Mouse (Mus musculus): ENCODE measurements around the gene Fuca1. TPM values are rescaled to one million over a fixed set of nuclear protein-coding genes. Genes with fewer than 3 reads are reported as not detected.

Fuca1 gene
- polyA plus RNA-seq (2015; fragmentation: Nextera tagmentation; extraction: Ambion mirVana): 66.6 and 75.1 TPM in 2 replicates

DNA sequence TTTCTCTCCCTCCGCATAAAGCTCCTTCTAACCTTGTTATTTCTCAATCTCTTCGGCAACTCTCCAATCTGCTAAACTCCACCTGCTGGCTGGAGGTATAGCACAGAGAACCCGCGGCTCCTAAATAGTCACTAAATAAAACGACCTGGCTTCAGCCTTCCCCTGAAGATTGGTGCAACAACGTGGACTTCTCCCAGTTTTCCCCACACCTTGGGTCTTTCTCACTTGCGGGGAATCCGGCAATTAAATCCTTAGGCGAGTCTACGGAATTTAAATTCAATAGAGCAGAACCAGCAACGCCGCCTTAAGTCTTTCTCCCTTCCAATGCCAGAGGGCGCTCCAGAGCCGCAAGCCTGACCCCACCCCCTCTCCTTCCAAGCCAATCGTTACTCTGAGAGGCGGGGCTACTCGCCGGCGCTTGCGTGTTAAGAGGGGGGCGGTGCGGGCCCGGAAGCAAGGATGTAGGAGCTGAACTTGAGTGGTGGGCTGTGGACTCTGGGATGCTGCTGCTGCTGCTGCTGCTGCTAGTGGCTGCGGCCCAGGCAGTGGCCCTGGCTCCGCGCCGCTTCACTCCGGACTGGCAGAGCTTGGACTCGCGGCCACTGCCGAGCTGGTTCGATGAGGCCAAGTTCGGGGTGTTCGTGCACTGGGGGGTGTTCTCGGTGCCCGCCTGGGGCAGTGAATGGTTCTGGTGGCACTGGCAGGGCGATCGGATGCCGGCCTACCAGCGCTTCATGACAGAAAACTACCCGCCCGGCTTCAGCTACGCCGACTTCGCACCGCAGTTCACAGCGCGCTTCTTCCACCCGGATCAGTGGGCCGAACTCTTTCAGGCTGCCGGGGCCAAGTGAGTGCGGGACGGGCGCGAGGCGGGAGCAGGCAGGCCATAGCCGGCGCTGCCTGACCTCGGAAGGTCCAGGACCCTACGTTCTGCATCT, at the start of gene Fuca1:
Fuca1 (plus strand) TSS at position 432 of the 938 bp plus-strand sequence.
- peak within 1 kb of the TSS; percentile 90 for H3K4me2 ChIP-seq
- 2% methylated on average over 60 of the region's 60 CpGs for WGBS
- peak; percentile 87 for ATAC-seq (ENCODE audit: insufficient number of reproducible peaks, insufficient read depth, low FRiP score, low TSS enrichment, low read depth)
- peak within 1 kb of the TSS; percentile 74 for H3K4me3 ChIP-seq
- peaks cover 10% of the 10 kb centered on the region for H3K4me1 ChIP-seq
- peak within 1 kb of the TSS; percentile 78 for H3K9ac ChIP-seq
- H3K36me3 ChIP-seq: peaks cover 13% of the 10 kb centered on the region
- H3K27me3 ChIP-seq: no peaks in the 10 kb centered on the region
- H3K27ac ChIP-seq: peak within 1 kb of the TSS; percentile 81
- no peaks in the 10 kb centered on the region for H3K9me3 ChIP-seq

DNA sequence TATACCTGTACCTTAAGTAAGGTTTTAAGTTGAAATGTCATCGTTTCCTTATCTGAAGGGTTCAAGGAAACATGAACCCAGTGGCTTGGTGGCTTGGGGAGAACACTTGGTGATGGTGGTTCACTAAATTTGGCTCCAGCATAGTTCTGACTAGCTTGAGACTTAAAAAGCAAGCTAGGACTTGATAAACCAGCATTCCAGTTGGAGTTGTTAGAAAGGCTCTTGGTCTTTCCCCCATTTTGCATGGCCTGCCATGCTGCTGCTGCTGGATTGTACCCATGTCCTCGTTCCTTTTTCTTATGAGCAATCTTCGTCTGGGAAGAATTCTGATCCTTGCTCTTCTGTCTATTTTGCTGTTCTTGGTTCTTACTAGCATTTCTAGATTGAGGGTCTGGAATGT, 48.5 kb upstream of the Fuca1 start:
- H3K4me3 ChIP-seq: peak overlapping the region; percentile 76
- peak overlapping the region; percentile 100 for H3K27ac ChIP-seq
- peak overlapping the region; percentile 72 for H3K4me2 ChIP-seq
- no peaks in the 10 kb centered on the region for H3K9me3 ChIP-seq
- H3K27me3 ChIP-seq: no peaks in the 10 kb centered on the region
- peaks cover 14% of the 10 kb centered on the region for H3K36me3 ChIP-seq
- 32% methylated on average over 3 of the region's 3 CpGs for WGBS
- H3K4me1 ChIP-seq: peaks cover 51% of the 10 kb centered on the region
- H3K9ac ChIP-seq: peak overlapping the region; percentile 98
- no peak for ATAC-seq (ENCODE audit: insufficient number of reproducible peaks, insufficient read depth, low FRiP score, low TSS enrichment, low read depth)

DNA sequence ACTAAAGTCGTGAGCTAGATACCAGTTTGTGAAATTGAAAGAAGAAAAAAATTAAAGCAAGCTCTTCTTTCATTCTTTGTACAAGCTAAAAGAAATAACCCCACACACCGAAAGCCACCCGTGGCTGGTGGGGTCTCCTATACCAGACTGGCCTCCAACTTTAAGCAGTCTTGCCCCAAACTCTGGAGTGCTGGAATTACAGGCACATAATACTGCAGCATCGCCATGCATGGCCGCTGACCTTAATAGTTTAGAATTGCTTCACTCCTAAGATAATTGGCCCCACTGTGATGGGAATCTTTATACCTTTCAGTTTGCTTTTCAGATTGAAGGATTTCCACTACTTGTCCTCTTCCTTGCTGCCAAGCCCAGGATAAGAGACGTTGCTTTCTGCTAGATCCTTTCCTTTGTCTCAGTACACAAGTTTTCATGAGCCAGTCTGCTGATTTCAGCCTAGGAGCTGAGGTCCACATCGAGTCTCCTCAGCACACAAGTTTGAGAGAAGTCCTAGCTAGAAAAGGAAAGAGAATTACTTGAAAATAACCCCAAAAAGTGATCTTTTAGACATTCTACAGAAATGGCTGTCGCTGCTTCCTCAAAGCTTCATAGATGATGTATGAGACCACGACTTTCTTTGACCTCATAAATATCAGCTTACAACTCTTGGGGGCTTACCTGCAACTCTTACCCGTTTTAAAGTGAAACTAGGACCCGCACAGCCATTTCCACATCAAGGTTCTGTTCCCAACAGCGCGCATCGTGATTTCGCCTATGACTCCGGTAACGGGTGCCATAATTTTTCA, 47.7 kb upstream of the Fuca1 start:
- H3K27ac ChIP-seq: peak overlapping the region; percentile 100
- peaks cover 53% of the 10 kb centered on the region for H3K4me1 ChIP-seq

DNA sequence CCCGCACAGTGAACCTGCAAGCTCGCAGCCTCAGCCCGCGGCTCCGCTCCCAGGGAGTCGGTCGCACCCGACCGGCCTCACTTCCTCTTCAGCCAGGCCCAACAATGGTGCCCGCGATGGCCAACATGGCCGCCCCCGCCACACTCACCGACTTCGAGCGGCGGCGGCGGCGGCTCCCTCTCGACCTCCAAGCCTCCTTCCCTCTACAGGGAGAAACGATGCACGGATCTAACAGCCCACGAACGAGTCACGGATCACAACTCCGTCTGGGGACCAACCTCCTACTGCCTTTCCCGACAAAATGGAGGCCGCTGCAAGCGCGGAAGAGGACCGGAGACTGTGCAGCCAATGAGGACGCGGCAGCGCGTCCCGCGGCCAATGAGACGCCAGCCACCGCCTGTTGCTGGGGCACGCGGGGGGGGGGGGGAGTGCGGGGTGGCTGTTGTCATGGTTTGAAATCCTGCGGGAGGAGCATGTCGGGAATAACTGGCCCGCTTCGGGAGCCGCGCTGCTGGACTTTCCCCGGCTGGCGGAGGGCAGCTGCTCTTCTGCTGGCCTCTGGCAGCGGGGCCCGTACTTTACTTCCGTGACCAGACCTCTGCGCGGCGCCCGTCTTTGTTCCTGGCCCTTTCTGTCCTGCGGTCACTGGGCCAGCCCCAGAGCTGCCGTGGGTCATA, 46.9 kb upstream of the Fuca1 start, which contains the start of gene Pnrc2:
Pnrc2 (minus strand) TSS at position 325 of the 677 bp plus-strand sequence.
- WGBS: under 1% methylated on average over 59 of the region's 60 CpGs
- Histone ChIP-seq H3K4me3 (peak within 1 kb of the TSS; percentile 76), H3K27ac (peak within 1 kb of the TSS; percentile 100), H3K4me1 (peaks cover 53% of the 10 kb centered on the region), H3K9me3 (no peaks in the 10 kb centered on the region), H3K27me3 (no peaks in the 10 kb centered on the region), H3K36me3 (peaks cover 14% of the 10 kb centered on the region), H3K9ac (peak within 1 kb of the TSS; percentile 98), H3K4me2 (peak within 1 kb of the TSS; percentile 72)
- ATAC-seq (ENCODE audit: insufficient number of reproducible peaks, insufficient read depth, low FRiP score, low TSS enrichment, low read depth): peak; percentile 93

More for the DNA sequence above, 47.7 kb upstream of the Fuca1 start:
- no peak for ATAC-seq (ENCODE audit: insufficient number of reproducible peaks, insufficient read depth, low FRiP score, low TSS enrichment, low read depth)
- Histone ChIP-seq H3K4me3 (peak overlapping the region; percentile 76), H3K9ac (peak overlapping the region; percentile 98), H3K9me3 (no peaks in the 10 kb centered on the region), H3K36me3 (peaks cover 14% of the 10 kb centered on the region), H3K27me3 (no peaks in the 10 kb centered on the region), H3K4me2 (peak overlapping the region; percentile 72)
- WGBS: 9% methylated on average over 17 of the region's 17 CpGs

DNA sequence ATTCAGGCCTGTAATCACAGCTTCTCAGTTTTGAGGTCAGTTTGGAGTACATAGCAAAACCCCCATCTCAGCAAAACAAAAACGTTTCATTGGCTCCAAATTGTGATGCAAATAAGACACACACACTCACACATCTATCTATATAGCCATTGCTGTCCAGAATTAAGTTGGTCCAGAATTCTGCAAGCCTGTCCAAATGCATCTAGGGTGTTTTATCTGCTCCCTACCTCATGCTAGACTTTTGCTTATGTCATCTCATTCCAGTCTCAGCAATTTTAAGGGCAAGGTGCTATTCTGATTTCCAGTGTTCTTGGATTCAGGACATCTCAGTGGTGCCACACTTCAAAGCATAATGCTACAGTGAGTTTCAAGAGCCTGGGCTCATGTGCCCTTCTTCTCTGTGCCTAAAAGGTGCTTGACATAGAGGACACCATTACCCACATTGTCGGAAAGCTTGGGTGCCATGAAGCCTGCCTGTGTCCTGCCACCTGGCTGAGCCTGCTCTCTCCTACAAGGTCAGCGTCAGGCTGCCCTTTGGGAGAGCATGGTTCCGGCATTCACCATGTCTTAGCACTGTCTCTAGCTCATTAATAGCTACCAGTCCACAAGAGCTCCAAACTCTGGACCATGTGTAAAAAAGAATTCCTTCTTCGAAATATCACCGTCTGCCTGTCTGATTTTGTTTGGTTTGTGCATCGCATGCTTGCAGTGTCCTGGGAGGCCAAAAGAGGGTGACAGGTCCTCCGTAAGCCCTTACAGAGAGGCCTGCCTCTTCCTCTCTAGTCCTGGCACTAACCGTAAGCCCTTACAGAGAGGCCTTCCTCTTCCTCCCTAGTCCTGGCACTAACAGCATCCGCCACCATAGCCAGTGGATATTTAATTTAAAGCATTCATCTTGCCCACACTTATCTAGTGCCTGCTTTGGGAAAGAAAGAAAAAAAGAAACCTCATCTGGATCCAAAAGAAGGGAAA, 45.7 kb upstream of the Fuca1 start:
- Histone ChIP-seq H3K4me1 (peaks cover 46% of the 10 kb centered on the region), H3K9ac (peak overlapping the region; percentile 98; the same call in 1 of the 2 replicates)
- WGBS: 81% methylated on average over 10 of the region's 10 CpGs

DNA sequence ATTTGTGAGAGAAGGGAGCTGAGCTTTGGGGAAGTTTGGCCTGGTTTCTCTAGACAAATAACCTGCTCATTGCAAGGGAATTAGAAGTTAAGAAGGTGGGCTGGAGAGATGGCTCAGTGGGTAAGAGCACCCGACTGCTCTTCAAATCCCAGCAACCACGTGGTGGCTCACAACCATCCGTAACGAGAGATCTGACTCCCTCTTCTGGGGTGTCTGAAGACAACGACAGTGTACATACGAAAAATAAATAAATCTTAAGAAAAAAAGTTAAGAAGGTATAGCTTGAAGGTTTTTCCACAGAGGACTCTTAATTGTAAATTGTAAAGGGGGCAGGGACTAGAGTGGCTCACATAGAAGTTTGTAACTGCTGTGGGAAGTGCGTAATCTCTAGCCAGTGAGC, 45.0 kb upstream of the Fuca1 start:
- H3K4me2 ChIP-seq: peak overlapping the region; percentile 58
- 28% methylated on average over 7 of the region's 7 CpGs for WGBS
- ATAC-seq (ENCODE audit: insufficient number of reproducible peaks, insufficient read depth, low FRiP score, low TSS enrichment, low read depth): no peak
- no peaks in the 10 kb centered on the region for H3K27me3 ChIP-seq
- H3K4me1 ChIP-seq: peaks cover 44% of the 10 kb centered on the region
- no peak overlapping the region for H3K9ac ChIP-seq
- H3K27ac ChIP-seq: peak overlapping the region; percentile 82
- H3K36me3 ChIP-seq: peaks cover 12% of the 10 kb centered on the region
- H3K9me3 ChIP-seq: no peaks in the 10 kb centered on the region
- H3K4me3 ChIP-seq: no peak overlapping the region

More for the DNA sequence above, 45.7 kb upstream of the Fuca1 start:
- peak overlapping the region; percentile 100 for H3K27ac ChIP-seq
- H3K36me3 ChIP-seq: peaks cover 14% of the 10 kb centered on the region
- H3K27me3 ChIP-seq: no peaks in the 10 kb centered on the region
- H3K4me2 ChIP-seq: peak overlapping the region; percentile 72
- H3K9me3 ChIP-seq: no peaks in the 10 kb centered on the region
- peak overlapping the region; percentile 76; the same call in 1 of the 2 replicates for H3K4me3 ChIP-seq
- ATAC-seq (ENCODE audit: insufficient number of reproducible peaks, insufficient read depth, low FRiP score, low TSS enrichment, low read depth): no peak

DNA sequence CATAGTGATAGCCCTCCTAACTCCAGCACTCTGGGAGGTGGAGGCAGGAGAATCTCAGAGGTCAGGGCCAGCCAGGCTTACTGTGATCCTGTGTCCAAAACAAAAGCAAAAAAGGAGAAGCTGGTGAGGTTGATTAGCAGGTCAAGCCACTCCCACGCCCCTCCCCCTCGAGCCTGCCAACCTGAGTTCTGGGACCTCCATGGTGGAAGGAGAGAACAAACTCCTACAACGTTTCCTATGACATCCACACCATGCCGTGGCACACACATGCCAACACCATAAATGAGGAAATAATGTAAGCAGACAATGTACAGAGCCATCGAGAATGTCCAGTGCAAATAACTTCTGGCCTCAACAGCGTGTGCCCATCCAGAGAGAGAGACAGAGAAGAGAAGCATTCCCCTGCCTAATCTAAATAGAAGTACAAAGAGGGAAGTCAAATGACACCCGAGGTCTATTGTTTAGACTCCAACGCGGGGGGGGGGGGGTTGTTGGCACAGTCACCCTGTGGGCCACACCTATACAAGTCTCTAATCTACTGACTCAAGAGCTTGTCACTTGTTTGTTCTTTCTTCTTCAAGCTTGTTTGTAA, 44.4 kb upstream of the Fuca1 start:
- peak overlapping the region; percentile 58 for H3K9ac ChIP-seq

DNA sequence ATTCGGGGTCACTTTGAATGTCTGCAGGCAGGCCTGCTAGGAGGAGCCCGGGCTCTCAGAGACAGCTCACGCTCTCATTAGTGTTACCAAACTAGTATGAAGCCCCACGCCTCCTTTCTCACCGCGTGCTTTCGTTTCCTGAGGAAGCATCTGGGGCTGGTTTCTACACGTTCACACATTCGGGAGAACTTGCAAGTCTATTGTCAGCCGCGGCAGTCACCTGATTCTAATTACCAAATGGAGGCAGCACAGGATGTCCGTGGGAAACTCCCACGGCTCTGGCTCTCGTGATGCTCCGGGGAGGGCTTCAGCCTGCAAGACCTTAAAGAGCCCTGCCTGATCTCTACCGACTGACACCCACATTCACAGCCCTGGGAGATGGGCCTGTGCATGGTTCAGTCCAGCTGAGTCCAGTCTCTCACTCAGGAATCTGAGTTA, 43.9 kb upstream of the Fuca1 start:
- ATAC-seq (ENCODE audit: insufficient number of reproducible peaks, insufficient read depth, low FRiP score, low TSS enrichment, low read depth): no peak
- H3K27ac ChIP-seq: peak overlapping the region; percentile 82
- peaks cover 40% of the 10 kb centered on the region for H3K4me1 ChIP-seq
- H3K4me3 ChIP-seq: peak overlapping the region; percentile 32
- peaks cover 7% of the 10 kb centered on the region for H3K36me3 ChIP-seq
- H3K9ac ChIP-seq: peak overlapping the region; percentile 58
- peak overlapping the region; percentile 58 for H3K4me2 ChIP-seq
- under 1% methylated on average over 16 of the region's 16 CpGs for WGBS
- no peaks in the 10 kb centered on the region for H3K9me3 ChIP-seq
- no peaks in the 10 kb centered on the region for H3K27me3 ChIP-seq

More for the DNA sequence above, 44.4 kb upstream of the Fuca1 start:
- WGBS: 7% methylated on average over 9 of the region's 9 CpGs
- Histone ChIP-seq H3K27me3 (no peaks in the 10 kb centered on the region), H3K4me1 (peaks cover 42% of the 10 kb centered on the region), H3K4me2 (peak overlapping the region; percentile 58), H3K36me3 (peaks cover 10% of the 10 kb centered on the region), H3K27ac (peak overlapping the region; percentile 82), H3K9me3 (no peaks in the 10 kb centered on the region), H3K4me3 (peak overlapping the region; percentile 32)
- no peak for ATAC-seq (ENCODE audit: insufficient number of reproducible peaks, insufficient read depth, low FRiP score, low TSS enrichment, low read depth)

DNA sequence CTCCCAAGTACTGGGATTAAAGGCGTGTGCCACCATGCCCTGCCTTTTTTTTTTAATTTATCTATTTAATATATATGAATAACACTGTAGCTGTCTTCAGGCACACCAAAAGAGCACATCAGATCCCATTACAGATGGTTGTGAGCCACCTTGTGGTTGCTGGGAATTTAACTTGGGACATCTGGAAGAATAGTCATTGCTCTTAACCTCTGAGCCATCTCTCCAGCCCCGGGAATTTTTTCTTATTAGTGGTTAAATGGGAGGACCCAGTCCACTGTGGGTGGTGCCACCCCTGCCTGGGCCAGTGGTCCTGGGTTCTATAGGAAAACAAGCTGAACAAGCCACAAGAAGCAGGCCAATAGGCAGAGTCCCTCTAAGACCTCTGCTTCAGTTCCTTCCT, 42.8 kb upstream of the Fuca1 start:
- no peaks in the 10 kb centered on the region for H3K27me3 ChIP-seq
- WGBS: 68% methylated on average over 2 of the region's 2 CpGs
- no peak overlapping the region for H3K4me2 ChIP-seq
- no peak overlapping the region for H3K27ac ChIP-seq
- H3K4me3 ChIP-seq: no peak overlapping the region
- H3K9ac ChIP-seq: no peak overlapping the region
- H3K4me1 ChIP-seq: peaks cover 33% of the 10 kb centered on the region
- no peak for ATAC-seq (ENCODE audit: insufficient number of reproducible peaks, insufficient read depth, low FRiP score, low TSS enrichment, low read depth)
- no peaks in the 10 kb centered on the region for H3K36me3 ChIP-seq
- H3K9me3 ChIP-seq: no peaks in the 10 kb centered on the region

DNA sequence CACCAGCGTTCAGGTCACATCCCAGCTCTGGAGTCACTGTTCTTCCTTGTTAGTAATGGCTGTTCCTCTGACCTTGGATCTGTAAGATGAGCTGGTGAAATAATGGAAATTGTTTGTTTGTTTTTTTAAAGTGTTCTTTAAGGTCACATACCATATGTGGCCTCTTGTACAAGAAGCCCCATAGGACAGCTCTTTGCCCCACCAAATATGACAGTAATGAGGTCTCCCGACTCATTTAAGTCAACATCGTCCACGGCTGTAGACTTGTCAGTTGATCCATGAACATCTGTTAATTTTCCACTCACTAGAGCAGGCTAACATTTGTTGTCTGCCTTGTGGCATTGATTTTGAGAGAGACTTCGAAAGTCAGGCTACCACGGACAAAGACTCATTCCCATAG, 41.5 kb upstream of the Fuca1 start:
- ATAC-seq (ENCODE audit: insufficient number of reproducible peaks, insufficient read depth, low FRiP score, low TSS enrichment, low read depth): no peak
- Histone ChIP-seq H3K36me3 (no peaks in the 10 kb centered on the region), H3K9ac (no peak overlapping the region), H3K4me3 (no peak overlapping the region), H3K9me3 (no peaks in the 10 kb centered on the region), H3K4me1 (peaks cover 42% of the 10 kb centered on the region), H3K27me3 (no peaks in the 10 kb centered on the region), H3K4me2 (no peak overlapping the region), H3K27ac (no peak overlapping the region)
- 30% methylated on average over 6 of the region's 6 CpGs for WGBS

Measured in embryonic facial prominence, embryonic 13.5 days (tissue).